Mouse (Mus musculus): ENCODE results near the gene Tln1. TPM values are rescaled to one million over a fixed set of nuclear protein-coding genes. Genes with fewer than 3 reads are reported as not detected.

The Tln1 gene
- total RNA-seq, 2 experiments from 2014 or later = 241 to 244 TPM

Other genes starting within 250 kb of the Tln1 start
- 10 to 100 TPM; 37.2 to 50.1 TPM for gene Rusc2, start 180.7 kb downstream of the Tln1 start, total RNA-seq (2021)
- gene Fam166b, start 133.6 kb downstream of the Tln1 start, total RNA-seq (2021) = under 1 TPM in 1 of 2 experiments, not detected in 1; 0.92 TPM
- 10 to 100 TPM; 52.2 to 65.5 TPM for gene Tesk1, start 120.8 kb downstream of the Tln1 start, total RNA-seq (2021)
- 1 to 10 TPM; 2.7 to 3.4 TPM for gene Cd72, start 108.1 kb downstream of the Tln1 start, total RNA-seq (2021)
- not detected for gene Sit1, start 79.0 kb downstream of the Tln1 start, total RNA-seq (2021)
- gene Ccdc107, start 69.8 kb downstream of the Tln1 start, total RNA-seq (2021) = 10 to 100 TPM; 57.3 to 59.3 TPM
- gene Arhgef39, start 63.0 kb downstream of the Tln1 start, total RNA-seq (2021) = 1 to 10 TPM; 2.6 to 3.5 TPM
- 1 to 10 TPM in 1 of 2 experiments, under 1 TPM in 1; 0.49 to 1.2 TPM for gene Car9, start 55.7 kb downstream of the Tln1 start, total RNA-seq (2021)
- gene Tpm2, start 38.9 kb downstream of the Tln1 start, total RNA-seq (2021) = 100 to 1,000 TPM in 1 of 2 experiments, 10 to 100 TPM in 1; 69.6 to 143 TPM
- 100 to 1,000 TPM; 117 to 170 TPM for gene Creb3, start 359 bp downstream of the Tln1 start, total RNA-seq (2021)
- gene Rgp1, start 16.0 kb upstream of the Tln1 start, total RNA-seq (2021) = 10 to 100 TPM; 40.5 to 53.3 TPM
- gene Gba2, start 16.2 kb upstream of the Tln1 start, total RNA-seq (2021) = 10 to 100 TPM; 11.0 to 11.5 TPM
- gene Msmp, start 21.8 kb upstream of the Tln1 start, total RNA-seq (2021) = 1 to 10 TPM; 3.2 to 3.4 TPM
- gene Npr2, start 69.2 kb upstream of the Tln1 start, total RNA-seq (2021) = 10 to 100 TPM; 27.7 to 37.9 TPM
- under 1 TPM; 0.30 to 0.40 TPM for gene Spag8, start 90.9 kb upstream of the Tln1 start, total RNA-seq (2021)
- gene Hint2, start 93.8 kb upstream of the Tln1 start, total RNA-seq (2021) = 10 to 100 TPM; 76.8 to 79.3 TPM
- 1 to 10 TPM; 4.7 to 5.0 TPM for gene Tmem8b, start 106.3 kb upstream of the Tln1 start, total RNA-seq (2021)
- under 1 TPM; 0.20 TPM for gene Fam221b, start 106.5 kb upstream of the Tln1 start, total RNA-seq (2021)
- gene Olfr70, start 138.1 kb upstream of the Tln1 start, total RNA-seq (2021) = not detected
- not detected for gene Olfr71, start 147.6 kb upstream of the Tln1 start, total RNA-seq (2021)
- 1 to 10 TPM; 2.3 to 3.9 TPM for gene Hrct1, start 164.5 kb upstream of the Tln1 start, total RNA-seq (2021)
- 1 to 10 TPM; 1.7 to 2.6 TPM for gene Spaar, start 167.3 kb upstream of the Tln1 start, total RNA-seq (2021)
- not detected for gene Olfr159, start 208.3 kb upstream of the Tln1 start, total RNA-seq (2021)